Mouse (Mus musculus): ENCODE results near the gene Il7r. TPM values are rescaled to one million over a fixed set of nuclear protein-coding genes. Genes with fewer than 3 reads are reported as not detected.

Il7r gene
- total and polyA plus RNA-seq, 3 experiments: not detected

- Histone ChIP-seq H3K9me3 (replicated peaks; ENCODE audit: insufficient read depth, low read length) (no peaks in the 10 kb centered on the region), H3K9ac (ENCODE audit: control insufficient read depth, low read depth, low read length, poor library complexity, severe bottlenecking) (no peak overlapping the region), H3K4me3 (ENCODE audit: control insufficient read depth in 1 of 2, insufficient read depth in 1 of 2, low read depth in 2 of 2, low read length in 2 of 2) (no peak overlapping the region), H3K27me3 (ENCODE audit: control insufficient read depth in 1 of 2, insufficient read depth in 2 of 2, low read length in 2 of 2) (peaks cover 0 to 2% of the 10 kb centered on the region in 2 experiments; a peak in 1 of 4 replicates), H3K36me3 (ENCODE audit: control insufficient read depth in 1 of 2, insufficient read depth in 2 of 2, low read length in 2 of 2) (no peaks in the 10 kb centered on the region), H3K4me1 (ENCODE audit: control insufficient read depth in 1 of 2, insufficient read depth in 2 of 2, low read length in 2 of 2) (no peaks in the 10 kb centered on the region), H3K79me2 (ENCODE audit: control insufficient read depth, insufficient read depth, low read length, poor library complexity) (no peaks in the 10 kb centered on the region), H3K27ac (ENCODE audit: control insufficient read depth, low read depth, low read length) (no peak overlapping the region)
- TF ChIP-seq SMC3 (IDR thresholded peaks at IDR 0.05; ENCODE audit: low read depth, low read length): no peak
- no peak for DNase-seq (ENCODE audit: low read depth, low spot score)
These were observed 6.9 kb downstream of the Il7r start for GRCm38 (mm10) chr15:9523059-9523458.

- H3K4me1 ChIP-seq (ENCODE audit: control insufficient read depth in 1 of 2, insufficient read depth in 2 of 2, low read length in 2 of 2): no peaks in the 10 kb centered on the region
- TF ChIP-seq MAZ (IDR thresholded peaks at IDR 0.05; ENCODE audit: low read depth, low read length) (no peak), UBTF (IDR thresholded peaks at IDR 0.05; ENCODE audit: borderline replicate concordance, insufficient read depth, low read depth, low read length) (no peak), TAL1 (IDR thresholded peaks at IDR 0.05; ENCODE audit: low read length) (no peak), CHD2 (IDR thresholded peaks at IDR 0.05; ENCODE audit: low read length) (no peak), NRF1 (IDR thresholded peaks at IDR 0.05; ENCODE audit: insufficient read depth, low read depth, low read length, poor library complexity, severe bottlenecking) (no peak), HCFC1 (IDR thresholded peaks at IDR 0.05; ENCODE audit: low read depth, low read length) (no peak), POLR2AphosphoS5 (IDR thresholded peaks at IDR 0.05; ENCODE audit: borderline replicate concordance, low read depth, low read length) (no peak), MEF2A (IDR thresholded peaks at IDR 0.05; ENCODE audit: extremely low read depth, insufficient replicate concordance, low read depth, low read length, poor library complexity, severe bottlenecking) (no peak), NELFE (IDR thresholded peaks at IDR 0.05; ENCODE audit: low read depth, low read length) (no peak), CHD1 (IDR thresholded peaks at IDR 0.05; ENCODE audit: low read depth, low read length) (no peak), USF1 (IDR thresholded peaks at IDR 0.05; ENCODE audit: low read depth, low read length) (no peak)
- DNase-seq (ENCODE audit: low read depth, low spot score): no peak
- no peaks in the 10 kb centered on the region for H3K79me2 ChIP-seq (ENCODE audit: control insufficient read depth, insufficient read depth, low read length, poor library complexity)
- H3K9ac ChIP-seq (ENCODE audit: control insufficient read depth, low read depth, low read length, poor library complexity, severe bottlenecking): no peak overlapping the region
- H3K27ac ChIP-seq (ENCODE audit: control insufficient read depth, low read depth, low read length): no peak overlapping the region
- H3K36me3 ChIP-seq (ENCODE audit: control insufficient read depth in 1 of 2, insufficient read depth in 2 of 2, low read length in 2 of 2): no peaks in the 10 kb centered on the region
- no peaks in the 10 kb centered on the region for H3K9me3 ChIP-seq (replicated peaks; ENCODE audit: insufficient read depth, low read length)
- H3K27me3 ChIP-seq (ENCODE audit: control insufficient read depth in 1 of 2, insufficient read depth in 2 of 2, low read length in 2 of 2): no peaks in the 10 kb centered on the region; a peak in 1 of 4 replicates
- no peak overlapping the region for H3K4me3 ChIP-seq (ENCODE audit: control insufficient read depth in 1 of 2, insufficient read depth in 1 of 2, low read depth in 2 of 2, low read length in 2 of 2)
These were observed 37.9 kb downstream of the Il7r start for GRCm38 (mm10) chr15:9492077-9492476.

- Histone ChIP-seq H3K4me3 (ENCODE audit: control insufficient read depth in 1 of 2, insufficient read depth in 1 of 2, low read depth in 2 of 2, low read length in 2 of 2) (no peak overlapping the region), H3K9ac (ENCODE audit: control insufficient read depth, low read depth, low read length, poor library complexity, severe bottlenecking) (no peak overlapping the region), H3K27ac (ENCODE audit: control insufficient read depth, low read depth, low read length) (no peak overlapping the region)
- TF ChIP-seq MYB (IDR thresholded peaks at IDR 0.05; ENCODE audit: low read depth, low read length) (no peak), E2F4 (IDR thresholded peaks at IDR 0.05; ENCODE audit: borderline replicate concordance, low read depth, low read length) (no peak), POLR2A (IDR thresholded peaks at IDR 0.05; ENCODE audit: control insufficient read depth in 1 of 2, insufficient read depth in 1 of 2, low read depth in 1 of 2, low read length in 2 of 2, poor library complexity in 1 of 2) (no peak), GATA1 (IDR thresholded peaks at IDR 0.05; ENCODE audit: low read depth, low read length) (no peak), ZMIZ1 (IDR thresholded peaks at IDR 0.05; ENCODE audit: low read depth, low read length) (no peak), TAL1 (IDR thresholded peaks at IDR 0.05; ENCODE audit: low read length) (no peak), ZKSCAN1 (IDR thresholded peaks at IDR 0.05; ENCODE audit: low read depth, low read length) (no peak), NELFE (IDR thresholded peaks at IDR 0.05; ENCODE audit: low read depth, low read length) (no peak), ZC3H11A (IDR thresholded peaks at IDR 0.05; ENCODE audit: low read depth, low read length) (no peak), RAD21 (IDR thresholded peaks at IDR 0.05; ENCODE audit: low read depth, low read length) (no peak), GABPA (IDR thresholded peaks at IDR 0.05; ENCODE audit: low read depth, low read length) (no peak), ETS1 (IDR thresholded peaks at IDR 0.05; ENCODE audit: low read depth, low read length) (no peak), UBTF (IDR thresholded peaks at IDR 0.05; ENCODE audit: borderline replicate concordance, insufficient read depth, low read depth, low read length) (no peak), TCF12 (IDR thresholded peaks at IDR 0.05; ENCODE audit: low read depth, low read length) (no peak), MAFK (IDR thresholded peaks at IDR 0.05; ENCODE audit: borderline replicate concordance, low read depth, low read length) (no peak), MXI1 (IDR thresholded peaks at IDR 0.05; ENCODE audit: low read depth, low read length) (no peak)
These were observed 40.4 kb downstream of the Il7r start for GRCm38 (mm10) chr15:9489417-9490118.

More at GRCm38 (mm10) chr15:9489417-9490118, 40.4 kb downstream of the Il7r start:
- Histone ChIP-seq H3K27me3 (ENCODE audit: control insufficient read depth in 1 of 2, insufficient read depth in 2 of 2, low read length in 2 of 2) (no peaks in the 10 kb centered on the region; a peak in 1 of 4 replicates), H3K36me3 (ENCODE audit: control insufficient read depth in 1 of 2, insufficient read depth in 2 of 2, low read length in 2 of 2) (no peaks in the 10 kb centered on the region), H3K4me1 (ENCODE audit: control insufficient read depth in 1 of 2, insufficient read depth in 2 of 2, low read length in 2 of 2) (no peaks in the 10 kb centered on the region), H3K79me2 (ENCODE audit: control insufficient read depth, insufficient read depth, low read length, poor library complexity) (no peaks in the 10 kb centered on the region), H3K9me3 (replicated peaks; ENCODE audit: insufficient read depth, low read length) (no peaks in the 10 kb centered on the region)
- DNase-seq (ENCODE audit: low read depth, low spot score): no peak
